In the genomic region with DNA sequence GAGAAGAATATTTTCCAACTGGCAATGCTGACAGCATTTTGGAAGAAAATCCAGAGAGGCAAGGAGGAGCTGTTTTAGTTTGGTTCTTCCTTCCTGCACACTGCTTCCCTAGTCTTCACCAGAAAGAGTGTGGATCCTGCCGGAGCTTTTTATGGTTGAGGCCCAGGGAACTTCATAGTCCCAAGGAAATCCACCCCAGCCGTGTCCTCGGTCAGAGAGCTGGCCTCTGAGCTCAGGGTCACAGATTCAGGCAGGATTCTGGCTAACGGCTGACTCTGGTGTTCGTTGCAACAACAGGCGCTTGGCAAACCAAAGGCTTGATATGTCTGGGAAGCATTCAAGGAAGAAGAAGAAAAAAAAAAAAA, we compare ENCODE assay signal across 9 mouse cellular contexts. TPM values are rescaled to one million over a fixed set of nuclear protein-coding genes. Genes with fewer than 3 reads are reported as not detected.
A peak's percentile ranks its signal among the peaks of the same experiment; 100 is the strongest.
DNase-seq lines count a peak whose midpoint lies in the region; ATAC-seq and TF ChIP-seq lines count a peak whose summit lies in the region.
"Had no signal": no experiment of that assay in that cellular context is flagged by ENCODE, and none has a peak within 500 bp of the region (broad histone marks: within the 10 kb centered on the region; RNA-seq: fewer than 3 reads in every experiment).

No protein-coding gene starts in this region.

- peaks cover 3% of the 10 kb centered on the region; the same call in 1 of the 2 replicates for H3K27me3 ChIP-seq in forebrain, embryonic 13.5 days
- no peaks in the 10 kb centered on the region for H3K27me3 ChIP-seq in forebrain, embryonic 11.5 days (ENCODE audit: control insufficient read depth, insufficient read depth, low read length)
- H3K27me3 ChIP-seq in forebrain, embryonic 15.5 days = no peaks in the 10 kb centered on the region
- H3K27me3 ChIP-seq in kidney, postnatal 0 days (ENCODE audit: insufficient read depth, low read length) = no peaks in the 10 kb centered on the region

- H3K36me3 ChIP-seq in forebrain, embryonic 13.5 days (ENCODE audit: poor library complexity, severe bottlenecking) = no peaks in the 10 kb centered on the region
- no peaks in the 10 kb centered on the region for H3K36me3 ChIP-seq in forebrain, embryonic 11.5 days (ENCODE audit: control insufficient read depth, insufficient read depth, low read length)
- H3K36me3 ChIP-seq in forebrain, embryonic 15.5 days = no peaks in the 10 kb centered on the region
- H3K36me3 ChIP-seq in kidney, postnatal 0 days (ENCODE audit: insufficient read depth, low read length) = no peaks in the 10 kb centered on the region

- no peak overlapping the region for H3K4me3 ChIP-seq in forebrain, embryonic 13.5 days
- no peak overlapping the region for H3K4me3 ChIP-seq in forebrain, embryonic 11.5 days (ENCODE audit: low read depth, low read length)
- no peak overlapping the region for H3K4me3 ChIP-seq in forebrain, embryonic 15.5 days
- H3K4me3 ChIP-seq in kidney, postnatal 0 days (replicated peaks; ENCODE audit: low read depth, low read length) = no peak overlapping the region

- peak overlapping the region; percentile 65 for H3K27ac ChIP-seq in forebrain, embryonic 13.5 days
- H3K27ac ChIP-seq in forebrain, embryonic 11.5 days (ENCODE audit: low read depth, low read length) = no peak overlapping the region
- H3K27ac ChIP-seq in forebrain, embryonic 15.5 days (replicated peaks) = peak overlapping the region; percentile 90
- H3K27ac ChIP-seq in kidney, postnatal 0 days = peak overlapping the region; percentile 91

- TF ChIP-seq CTCF in kidney, postnatal 0 days (IDR thresholded peaks at IDR 0.05; ENCODE audit: low read depth) = no peak

- H3K9ac ChIP-seq in forebrain, embryonic 13.5 days = no peak overlapping the region
- no peak overlapping the region for H3K9ac ChIP-seq in forebrain, embryonic 11.5 days (ENCODE audit: low read length)
- no peak overlapping the region for H3K9ac ChIP-seq in forebrain, embryonic 15.5 days (replicated peaks)
- H3K9ac ChIP-seq in kidney, postnatal 0 days (ENCODE audit: low read depth, low read length) = no peak overlapping the region; the same call in 1 of the 2 replicates

- peaks cover 17% of the 10 kb centered on the region for H3K4me1 ChIP-seq in forebrain, embryonic 13.5 days
- peaks cover 10% of the 10 kb centered on the region for H3K4me1 ChIP-seq in forebrain, embryonic 11.5 days (replicated peaks; ENCODE audit: control insufficient read depth, insufficient read depth, low read length)
- H3K4me1 ChIP-seq in forebrain, embryonic 15.5 days = peaks cover 20% of the 10 kb centered on the region
- peaks cover 19% of the 10 kb centered on the region for H3K4me1 ChIP-seq in kidney, postnatal 0 days (replicated peaks; ENCODE audit: insufficient read depth, low read length)

- H3K4me2 ChIP-seq in forebrain, embryonic 13.5 days = no peak overlapping the region
- H3K4me2 ChIP-seq in forebrain, embryonic 11.5 days (ENCODE audit: low read depth, low read length, severe bottlenecking) = no peak overlapping the region
- peak overlapping the region; percentile 28; the same call in 1 of the 2 replicates for H3K4me2 ChIP-seq in forebrain, embryonic 15.5 days (replicated peaks)
- no peak overlapping the region for H3K4me2 ChIP-seq in kidney, postnatal 0 days (ENCODE audit: low read length)

- no peak for ATAC-seq in forebrain, embryonic 13.5 days
- ATAC-seq in forebrain, embryonic 11.5 days (replicated peaks; ENCODE audit: low FRiP score) = no peak
- no peak for ATAC-seq in forebrain, embryonic 15.5 days (replicated peaks)
- ATAC-seq in kidney, postnatal 0 days (replicated peaks; ENCODE audit: low FRiP score, low read depth) = no peak

- 50% methylated on average over 6 of the region's 6 CpGs for WGBS in forebrain, embryonic 13.5 days
- WGBS in forebrain, embryonic 11.5 days = 48% methylated on average over 6 of the region's 6 CpGs
- WGBS in forebrain, embryonic 15.5 days = 48% methylated on average over 6 of the region's 6 CpGs
- WGBS in kidney, postnatal 0 days = 12% methylated on average over 6 of the region's 6 CpGs

- no peak for DNase-seq in forebrain, embryonic 11.5 days (ENCODE audit: low spot score)
- DNase-seq in NIH3T3 (ENCODE audit: low read depth) = peak; percentile 49
- DNase-seq in kidney, postnatal 0 days (ENCODE audit: low spot score) = peak; percentile 58
- DNase-seq in T-cell, adult 2 months (ENCODE audit: low spot score) = no peak
- DNase-seq in retina, postnatal 1 day = no peak
- DNase-seq in retina, embryonic 14.5 days (ENCODE audit: low spot score) = no peak
- DNase-seq: right cerebral cortex, adult 18-20 months had no signal

- H3K9me3 ChIP-seq in forebrain, embryonic 13.5 days (replicated peaks) = no peaks in the 10 kb centered on the region
- no peaks in the 10 kb centered on the region for H3K9me3 ChIP-seq in forebrain, embryonic 11.5 days (ENCODE audit: control insufficient read depth, low read length)
- no peaks in the 10 kb centered on the region for H3K9me3 ChIP-seq in forebrain, embryonic 15.5 days
- no peaks in the 10 kb centered on the region for H3K9me3 ChIP-seq in kidney, postnatal 0 days (replicated peaks; ENCODE audit: low read length)

RNA-seq across cellular contexts. Expression of gene Ctdsp2, which starts 15.6 kb away (rescaled TPM):
- 27.8 and 30.9 TPM in 2 replicates for polyA plus RNA-seq in forebrain, embryonic 13.5 days (2015; fragmentation: Nextera tagmentation; extraction: Ambion mirVana)
- polyA plus RNA-seq in forebrain, embryonic 11.5 days (2014; fragmentation: Nextera tagmentation; extraction: Ambion mirVana) = 58.8 and 63.2 TPM in 2 replicates
- 26.0 and 26.9 TPM in 2 replicates for polyA plus RNA-seq in forebrain, embryonic 15.5 days (2015; fragmentation: Nextera tagmentation; extraction: Ambion mirVana)
- 62.4 and 68.5 TPM in 2 replicates for polyA plus RNA-seq in kidney, postnatal 0 days (2015; fragmentation: Nextera tagmentation; extraction: Ambion mirVana)

RNA-seq across cellular contexts. Expression of gene Avil, which starts 37.6 kb away (rescaled TPM):
- 0.15 and 0.19 TPM in 2 replicates for polyA plus RNA-seq in forebrain, embryonic 13.5 days (2015; fragmentation: Nextera tagmentation; extraction: Ambion mirVana)
- 0.08 and 0.32 TPM in 2 replicates for polyA plus RNA-seq in forebrain, embryonic 11.5 days (2014; fragmentation: Nextera tagmentation; extraction: Ambion mirVana)
- polyA plus RNA-seq in forebrain, embryonic 15.5 days (2015; fragmentation: Nextera tagmentation; extraction: Ambion mirVana) = 0.26 and 0.45 TPM in 2 replicates
- polyA plus RNA-seq in kidney, postnatal 0 days (2015; fragmentation: Nextera tagmentation; extraction: Ambion mirVana) = 0.07 and 0.10 TPM in 2 replicates

Comparison
In these comparisons a context has a peak if more than half of its experiments do, and no peak if none do; other contexts are left out.
1. DNase-seq: peak in NIH3T3 (single experiment) and kidney, postnatal 0 days (single experiment); none in forebrain, embryonic 11.5 days (single experiment), T-cell, adult 2 months (single experiment), retina, postnatal 1 day (single experiment) and retina, embryonic 14.5 days (single experiment).